Mouse (Mus musculus) liver, adult 2 months (tissue): ENCODE results near the gene Dpp6.

Experiments used
- CTCF ChIP-seq: fragments of 200-500 bp; IDR thresholded peaks from 2 replicates; pipeline ENCODE4 v1.5.1; 2011; ENCODE audit warnings: low read depth, low read length, control low read depth
- POLR2A ChIP-seq: fragments of 200-500 bp; IDR thresholded peaks from 2 replicates; pipeline ENCODE4 v1.6.1; 2011; ENCODE audit warnings: low read length, control low read depth; ENCODE audit not compliant: insufficient read depth; ENCODE audit errors: extremely low read depth

DNA sequence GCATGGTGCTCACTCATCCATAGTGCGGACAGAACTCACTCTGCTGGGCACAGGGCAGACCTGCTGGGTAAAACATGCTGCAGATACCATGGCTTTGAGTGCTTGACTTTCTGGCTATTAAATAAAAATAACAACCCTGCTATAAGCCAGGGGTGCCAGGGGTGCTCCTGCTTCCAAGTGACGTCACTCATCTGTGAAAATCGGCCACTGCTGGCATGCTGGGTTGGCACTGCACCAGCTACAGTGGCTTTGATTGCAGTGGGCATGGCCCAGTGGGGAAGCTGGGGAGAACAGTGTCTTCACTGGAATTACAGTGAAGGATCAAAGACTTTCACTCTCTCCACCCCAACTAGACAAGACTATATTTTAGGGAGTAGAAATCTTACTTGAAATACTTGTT is 95.0 kb downstream of the Dpp6 start:
- TF ChIP-seq CTCF (no peak), POLR2A (no peak)
